Mouse (Mus musculus) left cerebral cortex, postnatal 14 days (tissue): Measurements from ENCODE around the gene Pgr. TPM values are rescaled to one million over a fixed set of nuclear protein-coding genes. Genes with fewer than 3 reads are reported as not detected.

ENCODE experiments used
- total RNA-seq, 2 experiments: library from RNA; stranded (reverse); gene quantifications; 2 replicates each; pipeline ENCODE4 v1.2.3; 2021

Pgr gene
- total RNA-seq, 2 experiments from 2014 or later, result 14.8 to 16.3 TPM

Other genes with a start within 250 kb of the Pgr start
- gene Gm16485, start 72.0 kb downstream of the Pgr start, total RNA-seq, result 10 to 100 TPM in 1 of 2 experiments, 1 to 10 TPM in 1; 9.3 to 11.4 TPM